Comparison of ENCODE assay signal across 23 mouse cellular contexts in the genomic region with DNA sequence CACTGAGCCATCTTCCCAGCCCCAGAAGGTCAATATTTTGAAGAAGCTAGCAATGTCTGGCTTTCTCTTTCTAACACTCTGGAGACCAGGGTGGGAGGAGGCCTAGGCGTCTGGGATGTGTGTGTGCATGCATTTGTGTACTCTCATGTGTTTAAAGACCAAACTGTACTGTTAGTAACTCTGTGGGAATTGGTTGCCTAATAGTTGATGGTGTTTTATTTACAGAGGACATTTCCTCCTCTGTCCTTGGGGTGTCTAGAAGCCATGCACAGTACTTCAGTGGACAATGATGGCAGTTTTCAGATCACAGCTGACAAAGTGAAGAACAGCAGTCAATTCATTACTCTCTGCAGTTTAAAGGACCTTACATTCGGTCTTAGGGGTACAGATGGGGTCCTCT.
"Had no signal": no experiment of that assay in that cellular context is flagged by ENCODE, and none has a peak within 500 bp of the region (broad histone marks: within the 10 kb centered on the region; RNA-seq: fewer than 3 reads in every experiment).

No protein-coding gene starts in this region.

- H3K9me3 ChIP-seq: heart, embryonic 10.5 days; heart, embryonic 12.5 days; hindbrain, embryonic 13.5 days; hindbrain, embryonic 15.5 days; kidney, embryonic 15.5 days; limb, embryonic 13.5 days; limb, embryonic 15.5 days had no signal

- H3K9ac ChIP-seq: heart, embryonic 12.5 days; hindbrain, embryonic 13.5 days; hindbrain, embryonic 15.5 days; kidney, embryonic 15.5 days; limb, embryonic 13.5 days; limb, embryonic 15.5 days had no signal

- H3K4me2 ChIP-seq: heart, embryonic 12.5 days; hindbrain, embryonic 13.5 days; hindbrain, embryonic 15.5 days; kidney, embryonic 15.5 days; limb, embryonic 13.5 days; limb, embryonic 15.5 days; liver, embryonic 11.5 days had no signal

- H3K4me1 ChIP-seq: hindbrain, embryonic 13.5 days; hindbrain, embryonic 15.5 days; limb, embryonic 13.5 days; limb, embryonic 15.5 days had no signal

- DNase-seq: gastrocnemius, postnatal 14 days; gastrocnemius, postnatal 36 days; heart, adult 18-20 months; heart, postnatal 10 days; kidney, adult 11 months; kidney, adult 2 months; kidney, adult 9 months; kidney, postnatal 14 days; kidney, postnatal 36 days; layer of hippocampus, adult 9-11 months; layer of hippocampus, postnatal 36 days; left cerebral cortex, postnatal 4 days had no signal

- ATAC-seq: hindbrain, postnatal 0 days; intestine, embryonic 16.5 days had no signal

- H3K27me3 ChIP-seq: heart, embryonic 12.5 days; hindbrain, embryonic 13.5 days; hindbrain, embryonic 15.5 days; kidney, embryonic 15.5 days; limb, embryonic 13.5 days; limb, embryonic 15.5 days had no signal

- H3K27ac ChIP-seq: heart, embryonic 10.5 days; hindbrain, embryonic 13.5 days; hindbrain, embryonic 15.5 days; hindbrain, postnatal 0 days; kidney, embryonic 15.5 days; kidney, postnatal 0 days; limb, embryonic 13.5 days; limb, embryonic 15.5 days had no signal

- H3K4me3 ChIP-seq: heart, embryonic 10.5 days; heart, embryonic 12.5 days; hindbrain, embryonic 13.5 days; hindbrain, embryonic 15.5 days; kidney, embryonic 15.5 days; limb, embryonic 13.5 days; limb, embryonic 15.5 days had no signal
